Mouse (Mus musculus) megakaryocyte, embryonic 14.5 days (primary cell): Measurements from ENCODE around the gene Slc4a10.

Source experiments
- FLI1 ChIP-seq: IDR thresholded peaks from 2 replicates; pipeline ENCODE4 v1.6.1; 2012; ENCODE audit warnings: low read length, inconsistent platforms, mixed read lengths
- GATA1 ChIP-seq: IDR thresholded peaks from 3 replicates; pipeline ENCODE4 v1.6.1; 2012; ENCODE audit warnings: mixed read lengths, low read length, inconsistent platforms, borderline replicate concordance

DNA sequence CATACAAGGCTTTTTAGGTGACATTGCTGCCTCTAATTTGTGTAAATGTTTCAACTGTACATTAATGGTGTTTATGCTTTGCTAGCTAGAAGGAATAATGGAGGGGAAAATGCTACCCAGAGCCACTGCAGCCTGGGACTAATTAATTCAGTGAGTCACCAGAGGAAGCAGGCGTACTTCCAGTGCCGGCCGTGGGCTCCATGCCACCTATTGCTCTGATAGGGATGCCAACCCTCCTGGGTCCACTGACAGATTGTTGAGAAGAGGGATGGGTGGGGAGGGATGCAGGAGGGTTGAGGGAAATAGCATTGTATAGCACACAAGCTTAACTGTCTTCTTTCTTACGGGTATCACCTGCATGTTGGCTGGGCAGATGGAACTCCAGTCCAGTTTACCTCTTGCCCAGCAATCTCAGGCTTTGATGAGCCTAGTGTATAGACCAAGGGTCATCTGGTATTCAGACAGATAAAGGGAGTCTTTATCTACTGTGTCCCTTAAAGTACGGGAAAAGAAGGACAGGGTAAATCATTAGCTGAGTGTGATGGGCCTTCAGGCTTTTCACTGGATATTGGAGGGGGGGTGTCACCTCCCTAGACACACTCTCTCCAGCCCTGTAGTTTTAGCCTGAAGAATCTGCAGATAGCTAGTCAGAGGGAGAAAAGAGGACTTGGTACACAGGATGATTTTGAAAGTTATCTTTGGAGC is 322.2 kb downstream of the Slc4a10 start:
- TF ChIP-seq GATA1 (no peak), FLI1 (no peak)
